ENCODE assay signal across 19 mouse cellular contexts in the genomic region with DNA sequence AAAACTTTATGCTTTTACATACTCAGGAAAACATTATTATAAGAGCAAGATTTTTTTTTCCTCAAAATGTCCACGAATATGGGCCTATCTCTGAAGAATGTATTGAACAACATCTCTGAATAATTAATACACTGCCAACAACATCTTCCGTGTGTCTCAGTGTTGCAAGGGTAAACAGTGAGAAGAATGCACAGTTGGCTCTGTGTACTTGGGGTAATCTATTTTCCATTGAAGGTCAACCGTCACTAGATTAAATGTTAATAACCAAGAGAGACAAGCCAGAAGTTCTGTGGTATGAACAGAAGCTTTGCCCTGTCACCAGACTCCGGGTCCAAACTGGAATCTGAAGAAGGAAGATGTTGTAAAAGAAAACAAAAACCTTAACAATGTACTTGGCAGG.
"Had no signal": no experiment of that assay in that cellular context is flagged by ENCODE, and none has a peak within 500 bp of the region (broad histone marks: within the 10 kb centered on the region; RNA-seq: fewer than 3 reads in every experiment).

No protein-coding gene starts in this region.

- H3K4me2 ChIP-seq: midbrain, embryonic 12.5 days; neural tube, embryonic 13.5 days; neural tube, embryonic 15.5 days had no signal

- ATAC-seq: midbrain, embryonic 16.5 days had no signal

- H3K9ac ChIP-seq: liver, embryonic 14.5 days; midbrain, embryonic 12.5 days; neural tube, embryonic 13.5 days; neural tube, embryonic 15.5 days had no signal

- H3K4me3 ChIP-seq: midbrain, embryonic 10.5 days; midbrain, embryonic 12.5 days; myocyte; neural tube, embryonic 13.5 days; neural tube, embryonic 15.5 days had no signal

- H3K36me3 ChIP-seq: midbrain, embryonic 12.5 days; neural tube, embryonic 13.5 days; neural tube, embryonic 15.5 days had no signal

- DNase-seq: lung, adult 2 months; lung, postnatal 10 days; lung, postnatal 36 days; midbrain, embryonic 14.5 days; retina, postnatal 1 day; right cerebral cortex, adult 18-20 months; right cerebral cortex, postnatal 25 days; right cerebral cortex, postnatal 4 days; spleen, adult 18-20 months; thymus, adult 18-20 months; thymus, postnatal 14 days; thymus, postnatal 36 days had no signal

- H3K27ac ChIP-seq: liver, embryonic 14.5 days; midbrain, embryonic 10.5 days; midbrain, embryonic 12.5 days; neural tube, embryonic 13.5 days; neural tube, embryonic 15.5 days had no signal

- H3K4me1 ChIP-seq: midbrain, embryonic 12.5 days; neural tube, embryonic 13.5 days; neural tube, embryonic 15.5 days had no signal

- H3K9me3 ChIP-seq: midbrain, embryonic 10.5 days; midbrain, embryonic 12.5 days; neural tube, embryonic 13.5 days; neural tube, embryonic 15.5 days had no signal

- H3K27me3 ChIP-seq: midbrain, embryonic 12.5 days; neural tube, embryonic 13.5 days; neural tube, embryonic 15.5 days had no signal
